Mouse (Mus musculus) CH12.LX (cell line): ENCODE results near the gene Mark2. TPM values are rescaled to one million over a fixed set of nuclear protein-coding genes. Genes with fewer than 3 reads are reported as not detected.

Source experiments
- DNase-seq: peaks from one replicate; pipeline ENCODE4 v3.0.0-alpha.2; 2013; ENCODE audit errors: extremely low read depth
- H3K27ac ChIP-seq: 2 replicates; pipeline ENCODE4 v1.5.1; 2012; ENCODE audit warnings: low read depth, mild to moderate bottlenecking, control low read depth, moderate library complexity; ENCODE audit not compliant: insufficient read depth
- H3K27me3 ChIP-seq: replicated peaks from 2 replicates; pipeline ENCODE3; 2012; ENCODE audit warnings: inconsistent platforms
- H3K36me3 ChIP-seq, 2 experiments: replicated peaks in 1 of 2; 2 replicates each; pipeline versions ENCODE3 to v1.6.1; 2012; ENCODE audit warnings: inconsistent platforms in 1 of 2, low read length in 1 of 2, mild to moderate bottlenecking in 1 of 2, mixed read lengths in 1 of 2, moderate library complexity in 1 of 2; ENCODE audit not compliant: control insufficient read depth in 1 of 2, insufficient read depth in 1 of 2
- H3K4me1 ChIP-seq, 2 experiments: 2 replicates each; pipeline ENCODE4 v1.6.1; 2012; ENCODE audit warnings: inconsistent platforms in 1 of 2, moderate library complexity in 1 of 2; ENCODE audit not compliant: insufficient read depth in 2 of 2, control insufficient read depth in 1 of 2
- H3K4me2 ChIP-seq: 2 replicates; pipeline ENCODE4 v1.6.1; 2012; ENCODE audit warnings: low read depth, mild to moderate bottlenecking, control low read depth; ENCODE audit not compliant: poor library complexity, insufficient read depth, severe bottlenecking
- H3K4me3 ChIP-seq, 3 experiments: fragments of 150-350 bp in 1 of 3; sonication (generic) in 1 of 3; replicated peaks in 1 of 3; 2 replicates each; pipeline versions ENCODE3 to v1.5.1; 2011 to 2012; ENCODE audit warnings: low read depth in 2 of 3, low read length in 2 of 3, mild to moderate bottlenecking in 2 of 3, moderate library complexity in 2 of 3, control low read depth in 1 of 3, improper control_type of control experiment in 1 of 3, inconsistent platforms in 1 of 3, mixed read lengths in 1 of 3; ENCODE audit not compliant: poor library complexity in 1 of 3
- H3K79me2 ChIP-seq: replicated peaks from 2 replicates; pipeline ENCODE4 v1.6.1; 2012; ENCODE audit warnings: mild to moderate bottlenecking, moderate library complexity; ENCODE audit not compliant: control insufficient read depth, poor library complexity, insufficient read depth, severe bottlenecking; ENCODE audit errors: extremely low read depth
- H3K9ac ChIP-seq: 2 replicates; pipeline ENCODE4 v1.6.1; 2012; ENCODE audit warnings: low read depth, mild to moderate bottlenecking, control low read depth, moderate library complexity; ENCODE audit not compliant: insufficient read depth
- H3K9me3 ChIP-seq: replicated peaks from 2 replicates; pipeline ENCODE3; 2012; ENCODE audit warnings: low read length, inconsistent platforms, mixed read lengths
- BHLHE40 ChIP-seq: IDR thresholded peaks from 2 replicates; pipeline ENCODE4 v1.6.1; 2011; ENCODE audit warnings: mild to moderate bottlenecking, low read depth, low read length, improper control_type of control experiment
- CHD1 ChIP-seq: IDR thresholded peaks from 2 replicates; pipeline ENCODE4 v1.6.1; 2012; ENCODE audit warnings: low read depth, low read length, improper control_type of control experiment, inconsistent platforms
- CTCF ChIP-seq, 2 experiments: IDR thresholded peaks in 1 of 2; conservative IDR thresholded peaks in 1 of 2; 2 replicates each; pipeline ENCODE4 v1.5.1; 2011 to 2012; ENCODE audit warnings: low read depth in 2 of 2, low read length in 2 of 2, improper control_type of control experiment in 1 of 2, inconsistent platforms in 1 of 2, mild to moderate bottlenecking in 1 of 2, moderate library complexity in 1 of 2
- E2F4 ChIP-seq: IDR thresholded peaks from 2 replicates; pipeline ENCODE4 v1.6.1; 2011; ENCODE audit warnings: low read depth, low read length, improper control_type of control experiment; ENCODE audit not compliant: insufficient replicate concordance
- IRF4 ChIP-seq: IDR thresholded peaks from 2 replicates; pipeline ENCODE4 v1.6.1; 2014; ENCODE audit warnings: low read depth, mild to moderate bottlenecking, inconsistent platforms, low read length, improper control_type of control experiment
- JUND ChIP-seq: conservative IDR thresholded peaks from 2 replicates; pipeline ENCODE4 v1.6.1; 2011; ENCODE audit warnings: low read depth, low read length, improper control_type of control experiment
- MAFK ChIP-seq: IDR thresholded peaks from 2 replicates; pipeline ENCODE4 v1.6.1; 2011; ENCODE audit warnings: low read length, improper control_type of control experiment; ENCODE audit not compliant: insufficient replicate concordance
- MXI1 ChIP-seq: IDR thresholded peaks from 2 replicates; pipeline ENCODE4 v1.6.1; 2011; ENCODE audit warnings: mild to moderate bottlenecking, low read depth, low read length, improper control_type of control experiment
- MYC ChIP-seq: IDR thresholded peaks from 2 replicates; pipeline ENCODE4 v1.6.1; 2011; ENCODE audit warnings: low read depth, mild to moderate bottlenecking, improper control_type of control experiment, low read length
- NRF1 ChIP-seq: IDR thresholded peaks from 2 replicates; pipeline ENCODE4 v1.6.1; 2014; ENCODE audit warnings: low read depth, mild to moderate bottlenecking, inconsistent platforms, low read length, improper control_type of control experiment, moderate library complexity
- PAX5 ChIP-seq: IDR thresholded peaks from 2 replicates; pipeline ENCODE4 v1.6.1; 2012; ENCODE audit warnings: low read length, inconsistent platforms, mixed read lengths
- POLR2A ChIP-seq: IDR thresholded peaks from 2 replicates; pipeline ENCODE4 v1.6.1; 2011; ENCODE audit warnings: low read depth, mild to moderate bottlenecking, improper control_type of control experiment, low read length
- RCOR1 ChIP-seq: conservative IDR thresholded peaks from 2 replicates; pipeline ENCODE4 v1.6.1; 2012; ENCODE audit warnings: low read depth, mild to moderate bottlenecking, inconsistent platforms, low read length, improper control_type of control experiment
- SMC3 ChIP-seq: IDR thresholded peaks from 2 replicates; pipeline ENCODE4 v1.6.1; 2011; ENCODE audit warnings: low read depth, low read length, improper control_type of control experiment
- TCF12 ChIP-seq: IDR thresholded peaks from 2 replicates; pipeline ENCODE4 v1.6.1; 2014; ENCODE audit warnings: low read depth, mild to moderate bottlenecking, inconsistent platforms, low read length, improper control_type of control experiment
- UBTF ChIP-seq: IDR thresholded peaks from 2 replicates; pipeline ENCODE4 v1.6.1; 2012; ENCODE audit warnings: low read depth, mild to moderate bottlenecking, inconsistent platforms, low read length, improper control_type of control experiment, moderate library complexity
- USF2 ChIP-seq: conservative IDR thresholded peaks from 2 replicates; pipeline ENCODE4 v1.6.1; 2011; ENCODE audit warnings: low read depth, low read length, improper control_type of control experiment
- ZC3H11A ChIP-seq: IDR thresholded peaks from 2 replicates; pipeline ENCODE4 v1.6.1; 2012; ENCODE audit warnings: low read depth, mild to moderate bottlenecking, inconsistent platforms, low read length, improper control_type of control experiment
- ZKSCAN1 ChIP-seq: IDR thresholded peaks from 2 replicates; pipeline ENCODE4 v1.6.1; 2012; ENCODE audit warnings: low read depth, inconsistent platforms, low read length, improper control_type of control experiment, borderline replicate concordance
- dilution Hi-C: fragments of 300-500 bp; cut with MboI; formaldehyde crosslinking; loops from 2 replicates; pipeline ENCODE4 v1.14.3; 2020; ENCODE audit warnings: low sequenced_read_pairs; ENCODE audit not compliant: extremely low pct_unique_long_range_greater_than_20kb, extremely low pct_ligation_motif_present
- in situ Hi-C: fragments of 300-500 bp; cut with MboI; formaldehyde crosslinking; loops from 3 replicates; pipeline ENCODE4 v1.14.3; 2019; ENCODE audit warnings: low sequenced_read_pairs, low pct_ligation_motif_present, low pct_unique_long_range_greater_than_20kb, mixed read lengths
- polyA plus RNA-seq: library from polyadenylated mRNA; unstranded; fragments of >175 nt; gene quantifications from 2 replicates; pipeline ENCODE4 v1.2.1, GENCODE M21; 2012; ENCODE audit warnings: low read depth; ENCODE audit not compliant: insufficient read length
- total RNA-seq, 2 experiments: library from RNA; depleted of rRNA; stranded (reverse); fragments of 300-350 nt in 1 of 2; fragments of >200 nt in 1 of 2; gene quantifications; 2 replicates each; pipeline ENCODE4 v1.2.3; 2012 to 2014

The Mark2 gene
- total and polyA plus RNA-seq, 3 experiments, result 8.1 to 34.4 (median 19.0) TPM

DNA sequence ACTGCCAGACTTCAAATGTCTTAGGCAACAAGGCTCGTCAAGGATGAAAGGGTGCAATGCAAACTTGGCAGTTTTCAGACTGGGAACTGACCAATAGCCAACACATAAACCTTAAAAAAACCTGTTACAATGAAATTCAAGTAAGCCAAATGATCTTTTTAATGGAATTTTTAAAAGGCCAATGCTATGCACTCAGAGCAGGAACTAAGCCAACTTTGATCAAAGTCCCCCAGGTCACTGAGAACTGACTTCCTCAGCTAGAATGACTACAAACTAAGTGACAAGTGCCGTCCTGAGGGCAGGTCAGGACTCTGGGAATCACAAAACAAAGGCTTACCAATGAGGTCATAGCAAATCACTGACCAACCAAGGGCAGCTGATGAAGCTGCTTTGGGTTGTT is 21.5 kb downstream of the Mark2 start:
- in situ Hi-C loops (no loop called here), dilution Hi-C loops (no loop called here)
- Histone ChIP-seq H3K4me1 (peaks cover 2 to 29% of the 10 kb centered on the region in 2 experiments; a peak in 3 of 4 replicates), H3K4me2 (no peak overlapping the region), H3K9ac (no peak overlapping the region), H3K4me3 (no peak overlapping the region), H3K27ac (no peak overlapping the region), H3K36me3 (peaks cover 0 to 13% of the 10 kb centered on the region in 2 experiments), H3K27me3 (no peaks in the 10 kb centered on the region), H3K9me3 (no peaks in the 10 kb centered on the region), H3K79me2 (peaks cover 57% of the 10 kb centered on the region)
- TF ChIP-seq NRF1 (no peak), TCF12 (no peak), CTCF (conservative IDR thresholded peaks at IDR 0.05 in 1 of 2, IDR thresholded peaks at IDR 0.05 in 1 of 2; ENCODE audit: low read depth in 2 of 2, low read length in 2 of 2) (no peak), ZKSCAN1 (no peak), JUND (no peak), POLR2A (no peak), USF2 (no peak), MYC (no peak), PAX5 (no peak)
- DNase-seq, result no peak

DNA sequence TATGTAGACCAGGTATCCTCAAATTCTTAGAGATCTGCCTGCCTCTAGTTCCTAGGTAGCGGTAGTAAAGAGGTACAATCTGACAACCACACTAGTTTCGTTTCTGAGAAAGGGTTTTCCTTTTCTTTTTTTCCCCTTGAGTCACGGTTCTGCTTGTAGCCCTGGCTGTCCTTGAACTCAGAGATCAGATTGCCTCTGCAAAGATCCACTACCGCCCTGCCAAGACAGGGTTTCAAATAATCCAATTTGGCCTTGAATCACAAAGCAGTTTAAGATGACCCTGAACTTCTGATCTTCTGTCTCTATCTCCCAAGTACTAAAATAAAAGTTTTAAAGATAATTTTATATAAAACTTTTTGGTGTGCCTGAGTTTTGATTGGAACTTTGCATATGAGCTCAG is 23.9 kb downstream of the Mark2 start:
- Histone ChIP-seq H3K27ac (no peak overlapping the region), H3K36me3 (peaks cover 0 to 24% of the 10 kb centered on the region in 2 experiments), H3K9ac (no peak overlapping the region), H3K9me3 (no peaks in the 10 kb centered on the region), H3K4me3 (no peak overlapping the region), H3K79me2 (peaks cover 61% of the 10 kb centered on the region), H3K4me2 (no peak overlapping the region), H3K4me1 (peaks cover 2 to 38% of the 10 kb centered on the region in 2 experiments; a peak in 3 of 4 replicates), H3K27me3 (no peaks in the 10 kb centered on the region)
- DNase-seq, result no peak
- dilution Hi-C loops (no loop called here), in situ Hi-C loops (no loop called here)
- TF ChIP-seq IRF4 (peak; percentile 44), ZC3H11A (no peak), CTCF (conservative IDR thresholded peaks at IDR 0.05 in 1 of 2, IDR thresholded peaks at IDR 0.05 in 1 of 2; ENCODE audit: low read depth in 2 of 2, low read length in 2 of 2) (no peak), MXI1 (no peak), MAFK (no peak), UBTF (no peak), MYC (no peak), CHD1 (no peak), RCOR1 (no peak), BHLHE40 (0 out of 2 replicates have a peak, but pooled peaks have one; percentile 17), E2F4 (no peak), SMC3 (no peak)
